Mouse (Mus musculus): ENCODE measurements around the gene Olfr1537. TPM values are rescaled to one million over a fixed set of nuclear protein-coding genes. Genes with fewer than 3 reads are reported as not detected.

Gene Olfr1537
- not detected for total RNA-seq (2022)

DNA sequence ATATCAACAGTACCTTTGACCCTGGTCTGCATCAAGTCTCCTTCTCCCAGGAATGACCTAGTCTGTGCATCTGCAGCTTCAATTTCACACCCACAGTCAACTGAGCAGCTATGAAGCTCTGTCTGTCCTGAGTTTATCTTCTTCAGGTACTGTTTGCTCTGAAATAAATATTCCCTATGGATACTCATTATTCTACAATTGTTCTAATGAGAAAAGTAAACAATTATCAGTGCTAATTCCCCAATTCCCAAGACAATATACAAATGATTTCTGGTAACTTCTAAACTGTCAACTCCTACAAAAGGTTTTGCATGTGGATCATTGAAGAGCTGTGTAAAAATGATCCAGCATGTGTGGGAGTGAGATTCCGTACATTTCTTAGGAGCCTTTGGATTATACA is at the start of gene Olfr1537:
Gene Olfr1537 (minus strand): TSS at position 101 of the 400 bp plus-strand sequence.
- DNase-seq (ENCODE audit: low spot score in 2 of 2) = no peak

- no peak for DNase-seq (ENCODE audit: low spot score in 2 of 2)
Observed at GRCm38 (mm10) chr9:39287136-39287535, 37.3 kb upstream of the Olfr1537 start.

GRCm38 (mm10) chr9:39276718-39277117 is 26.9 kb upstream of the Olfr1537 start, which contains the start of gene Olfr945:
Olfr945 (minus strand) TSS chr9:39276818.
- no peak for DNase-seq (ENCODE audit: low spot score in 2 of 2)

DNA sequence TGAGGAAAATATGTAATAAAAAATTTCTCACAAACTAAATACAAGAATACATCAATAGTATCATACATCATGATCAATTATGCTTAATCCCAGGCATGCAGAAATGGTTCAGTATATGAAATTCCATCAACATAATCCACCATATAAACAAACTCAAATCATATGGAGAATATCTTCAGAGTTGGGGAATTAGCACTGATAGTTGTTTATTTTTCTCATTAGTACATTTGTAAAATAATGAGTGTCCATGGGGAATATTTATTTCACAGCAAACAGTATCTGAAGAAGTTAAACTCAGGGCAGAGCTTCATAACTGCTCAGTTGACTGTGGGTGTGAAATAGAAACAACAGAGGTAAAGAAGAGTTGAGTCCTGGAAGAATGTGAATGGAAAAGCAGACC is 48.2 kb downstream of the Olfr1537 start, which contains the start of gene Olfr944:
Gene Olfr944 (plus strand): TSS at position 301 of the 400 bp plus-strand sequence.
- no peak for DNase-seq (ENCODE audit: low spot score in 2 of 2)

Other genes with a start within 250 kb of the Olfr1537 start
- gene Olfr146, start 226.6 kb downstream of the Olfr1537 start, total RNA-seq (2022) = not detected
- gene Olfr937, start 185.0 kb downstream of the Olfr1537 start, total RNA-seq (2022) = not detected
- gene Olfr938, start 171.1 kb downstream of the Olfr1537 start, total RNA-seq (2022) = not detected
- not detected for gene Olfr27, start 121.9 kb downstream of the Olfr1537 start, total RNA-seq (2022)
- gene Olfr943, start 83.7 kb downstream of the Olfr1537 start, total RNA-seq (2022) = not detected
- gene Olfr944, start 48.1 kb downstream of the Olfr1537 start, total RNA-seq (2022) = not detected
- not detected for gene Olfr945, start 26.8 kb upstream of the Olfr1537 start, total RNA-seq (2022)
- not detected for gene Olfr948, start 76.1 kb upstream of the Olfr1537 start, total RNA-seq (2022)
- gene Olfr951, start 137.4 kb upstream of the Olfr1537 start, total RNA-seq (2022) = not detected
- gene Olfr952, start 177.2 kb upstream of the Olfr1537 start, total RNA-seq (2022) = not detected
- gene Olfr954, start 206.7 kb upstream of the Olfr1537 start, total RNA-seq (2022) = not detected
- gene Olfr955, start 221.9 kb upstream of the Olfr1537 start, total RNA-seq (2022) = not detected
- gene Olfr44, start 244.0 kb upstream of the Olfr1537 start, total RNA-seq (2022) = not detected